Mouse (Mus musculus) heart, postnatal 36 days (tissue): ENCODE results near the gene Dmxl2. TPM values are rescaled to one million over a fixed set of nuclear protein-coding genes. Genes with fewer than 3 reads are reported as not detected.
A peak's percentile ranks its signal among the peaks of the same experiment; 100 is the strongest.

Source experiments
- DNase-seq, 2 experiments: peaks; one replicate each; pipeline ENCODE4 v3.0.0; 2021 to 2022
- intact Hi-C: fragments of 180-260 bp; cut with DNase I; formaldehyde crosslinking; loops from one replicate; pipeline ENCODE4 v1.15.1; 2025
- total RNA-seq, 2 experiments: library from RNA; stranded (reverse); gene quantifications; 2 replicates each; pipeline ENCODE4 v1.2.3; 2021

Dmxl2 gene
- total RNA-seq, 2 experiments from 2014 or later: 22.3 to 25.6 TPM

GRCm38 (mm10) chr9:54502111-54502495, 677 bp upstream of the Dmxl2 start:
- no peak for DNase-seq
- intact Hi-C loops: loop anchor here (2.0 to 10.0 kb wide), 3 partner anchors 57 to 643 kb away; partner anchors contain the start of genes Idh3a and Ube2q2

GRCm38 (mm10) chr9:54500832-54501452, 484 bp downstream of the Dmxl2 start:
- intact Hi-C loops: loop anchor here (5.0 to 10.0 kb wide), 2 partner anchors 86 to 644 kb away; partner anchors contain the start of genes Idh3a and Ube2q2
- DNase-seq: peak in 1 of 2 experiments; percentile 47

- DNase-seq: no peak
- intact Hi-C loops: loop anchor here (5.0 to 10.0 kb wide), 2 partner anchors 88 to 645 kb away; partner anchors contain the start of genes Idh3a and Ube2q2
Measured at GRCm38 (mm10) chr9:54499791-54500190, 1.6 kb downstream of the Dmxl2 start.

GRCm38 (mm10) chr9:54499291-54499690, 2.1 kb downstream of the Dmxl2 start:
- intact Hi-C loops: no loop called here
- DNase-seq: no peak

GRCm38 (mm10) chr9:54490431-54490830, 11.0 kb downstream of the Dmxl2 start:
- intact Hi-C loops: no loop called here
- DNase-seq: no peak

GRCm38 (mm10) chr9:54489599-54489998, 11.8 kb downstream of the Dmxl2 start:
- intact Hi-C loops: no loop called here
- DNase-seq: no peak

GRCm38 (mm10) chr9:54484927-54485326, 16.5 kb downstream of the Dmxl2 start:
- no peak for DNase-seq
- intact Hi-C loops: no loop called here

- intact Hi-C loops: no loop called here
- no peak for DNase-seq
Measured at GRCm38 (mm10) chr9:54483215-54483614, 18.2 kb downstream of the Dmxl2 start.

- intact Hi-C loops: no loop called here
Measured at GRCm38 (mm10) chr9:54482763-54483162, 18.7 kb downstream of the Dmxl2 start.

GRCm38 (mm10) chr9:54479054-54479453, 22.4 kb downstream of the Dmxl2 start:
- intact Hi-C loops: no loop called here
- no peak for DNase-seq

More at GRCm38 (mm10) chr9:54482763-54483162, 18.7 kb downstream of the Dmxl2 start:
- DNase-seq: no peak

GRCm38 (mm10) chr9:54478117-54478516, 23.3 kb downstream of the Dmxl2 start:
- intact Hi-C loops: no loop called here

GRCm38 (mm10) chr9:54474546-54474945, 26.9 kb downstream of the Dmxl2 start:
- DNase-seq: no peak
- intact Hi-C loops: no loop called here

More at GRCm38 (mm10) chr9:54478117-54478516, 23.3 kb downstream of the Dmxl2 start:
- DNase-seq: no peak

GRCm38 (mm10) chr9:54474031-54474430, 27.4 kb downstream of the Dmxl2 start:
- DNase-seq: no peak
- intact Hi-C loops: no loop called here

GRCm38 (mm10) chr9:54472784-54473183, 28.6 kb downstream of the Dmxl2 start:
- intact Hi-C loops: no loop called here
- no peak for DNase-seq

GRCm38 (mm10) chr9:54469339-54469738, 32.1 kb downstream of the Dmxl2 start:
- intact Hi-C loops: no loop called here
- no peak for DNase-seq

GRCm38 (mm10) chr9:54467433-54467933, 33.9 kb downstream of the Dmxl2 start:
- intact Hi-C loops: no loop called here
- no peak for DNase-seq

GRCm38 (mm10) chr9:54463483-54464054, 37.9 kb downstream of the Dmxl2 start:
- intact Hi-C loops: no loop called here
- no peak for DNase-seq

GRCm38 (mm10) chr9:54439015-54439414, 62.4 kb downstream of the Dmxl2 start:
- intact Hi-C loops: loop anchor here (2.0 to 5.0 kb wide), 3 partner anchors 108 to 238 kb away; no protein-coding TSS in a partner anchor
- no peak for DNase-seq

GRCm38 (mm10) chr9:54438246-54438645, 63.2 kb downstream of the Dmxl2 start:
- peak; percentile 10 to 18 for DNase-seq
- intact Hi-C loops: loop anchor here (2.0 to 5.0 kb wide), 3 partner anchors 109 to 239 kb away; no protein-coding TSS in a partner anchor

- intact Hi-C loops: no loop called here
Measured at GRCm38 (mm10) chr9:54416238-54416637, 85.2 kb downstream of the Dmxl2 start.

GRCm38 (mm10) chr9:54356756-54357155, 144.7 kb downstream of the Dmxl2 start:
- intact Hi-C loops: no loop called here
- no peak for DNase-seq

More at GRCm38 (mm10) chr9:54416238-54416637, 85.2 kb downstream of the Dmxl2 start:
- no peak for DNase-seq

GRCm38 (mm10) chr9:54342026-54342425, 159.4 kb downstream of the Dmxl2 start:
- DNase-seq: no peak
- intact Hi-C loops: no loop called here
